Mouse (Mus musculus): Measurements from ENCODE around the gene Sult3a1.
"Not testable (repeated sequence)": the region's sequence is repeated elsewhere in the genome, so short reads cannot be mapped to it uniquely, and the experiment has no call there.

Sult3a1 gene

GRCm38 (mm10) chr10:33857421-33857820 lies at the start of gene Sult3a1:
Gene Sult3a1, plus strand, starts transcription at chr10:33857721.
- no peak for DNase-seq (ENCODE audit: low spot score)

- DNase-seq (ENCODE audit: low spot score), result no peak
Observed at GRCm38 (mm10) chr10:33811807-33812206, 45.7 kb upstream of the Sult3a1 start.

GRCm38 (mm10) chr10:33814266-33814665 lies 43.3 kb upstream of the Sult3a1 start:
- no peak for DNase-seq (ENCODE audit: low spot score)

- DNase-seq (ENCODE audit: low spot score), result no peak
Observed at GRCm38 (mm10) chr10:33816923-33817322, 40.6 kb upstream of the Sult3a1 start.

- no peak for DNase-seq (ENCODE audit: low spot score)
Observed at GRCm38 (mm10) chr10:33820892-33821291, 36.6 kb upstream of the Sult3a1 start.

- no peak for DNase-seq (ENCODE audit: low spot score)
Observed at GRCm38 (mm10) chr10:33865994-33866393, 8.5 kb downstream of the Sult3a1 start.

GRCm38 (mm10) chr10:33870441-33870840 lies 12.9 kb downstream of the Sult3a1 start:
- DNase-seq (ENCODE audit: low spot score), result no peak

GRCm38 (mm10) chr10:33872672-33873398 lies 15.3 kb downstream of the Sult3a1 start:
- DNase-seq (ENCODE audit: low spot score), result no peak

- DNase-seq (ENCODE audit: low spot score), result not testable (repeated sequence)
Observed at GRCm38 (mm10) chr10:33882411-33882810, 24.9 kb downstream of the Sult3a1 start.

GRCm38 (mm10) chr10:33901520-33901919 lies 44.0 kb downstream of the Sult3a1 start:
- not testable (repeated sequence) for DNase-seq (ENCODE audit: low spot score)

GRCm38 (mm10) chr10:33904530-33905481 lies 47.3 kb downstream of the Sult3a1 start, which contains the start of gene Rsph4a:
Gene Rsph4a, plus strand, starts transcription at chr10:33905111.
- DNase-seq (ENCODE audit: low spot score), result no peak

- no peak for DNase-seq (ENCODE audit: low spot score)
Observed at GRCm38 (mm10) chr10:33905489-33905888, 48.0 kb downstream of the Sult3a1 start.
